Mouse (Mus musculus) heart, postnatal 0 days (tissue): ENCODE results near the gene Tnrc6a. TPM values are rescaled to one million over a fixed set of nuclear protein-coding genes. Genes with fewer than 3 reads are reported as not detected.

Source experiments
- ATAC-seq: fragments of 200-750 bp; cut with Nextera tagmentation; 2 replicates; pipeline ENCODE4 v1.8.0; 2017; ENCODE audit warnings: low read depth, moderate number of reproducible peaks, moderate library complexity; ENCODE audit not compliant: insufficient read depth
- DNase-seq: peaks from one replicate; pipeline ENCODE4 v3.0.0-alpha.2; 2016; ENCODE audit warnings: low spot score
- H3K27ac ChIP-seq: fragments of 300-500 bp; sonication (generic); 2 replicates; pipeline ENCODE4 v1.5.1; 2014; ENCODE audit warnings: low read depth, mild to moderate bottlenecking
- H3K27me3 ChIP-seq: fragments of 300-500 bp; sonication (generic); 2 replicates; pipeline ENCODE4 v1.6.1; 2014; ENCODE audit warnings: low read length, mixed read lengths; ENCODE audit not compliant: control insufficient read depth, insufficient read depth
- H3K36me3 ChIP-seq: fragments of 300-500 bp; sonication (generic); replicated peaks from 2 replicates; pipeline ENCODE4 v1.6.1; 2014; ENCODE audit warnings: low read length, mixed read lengths; ENCODE audit not compliant: control insufficient read depth, insufficient read depth
- H3K4me1 ChIP-seq: fragments of 300-500 bp; sonication (generic); 2 replicates; pipeline ENCODE4 v1.6.1; 2014; ENCODE audit warnings: antibody characterized with exemption; ENCODE audit not compliant: control insufficient read depth, insufficient read depth
- H3K4me2 ChIP-seq: fragments of 300-500 bp; sonication (generic); 2 replicates; pipeline ENCODE4 v1.6.1; 2014; ENCODE audit warnings: low read depth, mild to moderate bottlenecking, low read length, moderate library complexity
- H3K4me3 ChIP-seq: fragments of 300-500 bp; sonication (generic); 2 replicates; pipeline ENCODE4 v1.5.1; 2014; ENCODE audit warnings: low read depth, low read length
- H3K9ac ChIP-seq: fragments of 300-500 bp; sonication (generic); replicated peaks from 2 replicates; pipeline ENCODE4 v1.6.1; 2014; ENCODE audit warnings: low read depth, low read length, mixed read lengths
- H3K9me3 ChIP-seq: fragments of 300-500 bp; sonication (generic); replicated peaks from 2 replicates; pipeline ENCODE4 v1.6.1; 2016; ENCODE audit warnings: low read length; ENCODE audit not compliant: control insufficient read depth
- CTCF ChIP-seq: IDR thresholded peaks from 2 replicates; pipeline ENCODE4 v1.5.1; 2016; ENCODE audit warnings: antibody characterized with exemption, control low read depth, low read depth
- EP300 ChIP-seq: IDR thresholded peaks from 2 replicates; pipeline ENCODE4 v1.6.1; 2016; ENCODE audit warnings: antibody characterized with exemption, low read depth
- WGBS: fragments of 180-500 bp; shearing (Covaris S2); extraction: QIAGEN DNeasy Blood & Tissue Kit; methylation state at CpG from one replicate; pipeline ENCODE4 v1.1.7; 2014; 5-methylcytosine and 5-hydroxymethylcytosine counted together
- polyA plus RNA-seq: library from polyadenylated mRNA; unstranded; fragments of >200 nt; fragmentation: Nextera tagmentation; extraction: Ambion mirVana; gene quantifications from 2 replicates; pipeline ENCODE4 v1.2.1, GENCODE M21; 2015
- total RNA-seq: library from RNA; depleted of rRNA; stranded (reverse); fragments of >200 nt; gene quantifications from 2 replicates; pipeline ENCODE4 v1.2.3, GENCODE M21; 2014; ENCODE audit warnings: low replicate concordance; rRNA removed

Tnrc6a gene
- total RNA-seq: 31.8 and 41.4 TPM in 2 replicates
- 33.6 and 36.9 TPM in 2 replicates for polyA plus RNA-seq

GRCm38 (mm10) chr7:123123665-123124298, at the start of gene Tnrc6a:
Tnrc6a (plus strand) TSS chr7:123123885.
- peak; percentile 69; the same call in 1 of the 2 replicates for TF ChIP-seq EP300
- no peak for TF ChIP-seq CTCF
- H3K4me1 ChIP-seq: peaks cover 29% of the 10 kb centered on the region
- peaks cover 7% of the 10 kb centered on the region for H3K36me3 ChIP-seq
- H3K9ac ChIP-seq: peak within 1 kb of the TSS; percentile 98
- peak; percentile 90 for DNase-seq
- WGBS: under 1% methylated on average over 49 of the region's 55 CpGs
- H3K9me3 ChIP-seq: no peaks in the 10 kb centered on the region
- H3K27me3 ChIP-seq: no peaks in the 10 kb centered on the region
- ATAC-seq: peak; percentile 96
- H3K4me3 ChIP-seq: peak within 1 kb of the TSS; percentile 91
- peak within 1 kb of the TSS; percentile 77 for H3K4me2 ChIP-seq
- H3K27ac ChIP-seq: peak within 1 kb of the TSS; percentile 98

GRCm38 (mm10) chr7:123082236-123082635, 41.4 kb upstream of the Tnrc6a start:
- Histone ChIP-seq H3K27ac (no peak overlapping the region), H3K9ac (no peak overlapping the region), H3K4me3 (no peak overlapping the region), H3K9me3 (no peaks in the 10 kb centered on the region), H3K27me3 (no peaks in the 10 kb centered on the region), H3K4me1 (peaks cover 8% of the 10 kb centered on the region; the same call in 1 of the 2 replicates), H3K36me3 (no peaks in the 10 kb centered on the region), H3K4me2 (no peak overlapping the region)
- 66% methylated on average over 4 of the region's 4 CpGs for WGBS
- DNase-seq (no peak), ATAC-seq (no peak)
- TF ChIP-seq CTCF (no peak), EP300 (no peak)

GRCm38 (mm10) chr7:123083441-123084123, 40.1 kb upstream of the Tnrc6a start:
- no peak overlapping the region for H3K4me2 ChIP-seq
- ATAC-seq: no peak
- 30% methylated on average over 12 of the region's 12 CpGs for WGBS

GRCm38 (mm10) chr7:123084180-123084691, 39.4 kb upstream of the Tnrc6a start:
- H3K27me3 ChIP-seq: no peaks in the 10 kb centered on the region
- DNase-seq (peak; percentile 71), ATAC-seq (peak; percentile 80)
- no peak overlapping the region for H3K4me3 ChIP-seq
- H3K36me3 ChIP-seq: no peaks in the 10 kb centered on the region
- no peak overlapping the region for H3K27ac ChIP-seq
- TF ChIP-seq CTCF: no peak
- TF ChIP-seq EP300: no peak
- peaks cover 8% of the 10 kb centered on the region; the same call in 1 of the 2 replicates for H3K4me1 ChIP-seq
- H3K4me2 ChIP-seq: peak overlapping the region; percentile 20; the same call in 1 of the 2 replicates
- H3K9me3 ChIP-seq: no peaks in the 10 kb centered on the region
- WGBS: 2% methylated on average over 7 of the region's 7 CpGs
- no peak overlapping the region for H3K9ac ChIP-seq

More at GRCm38 (mm10) chr7:123083441-123084123, 40.1 kb upstream of the Tnrc6a start:
- H3K4me1 ChIP-seq: peaks cover 8% of the 10 kb centered on the region; the same call in 1 of the 2 replicates
- no peak overlapping the region for H3K4me3 ChIP-seq
- no peak for DNase-seq
- no peak overlapping the region for H3K9ac ChIP-seq
- no peaks in the 10 kb centered on the region for H3K27me3 ChIP-seq
- H3K9me3 ChIP-seq: no peaks in the 10 kb centered on the region
- no peaks in the 10 kb centered on the region for H3K36me3 ChIP-seq
- TF ChIP-seq CTCF (no peak), EP300 (no peak)
- H3K27ac ChIP-seq: no peak overlapping the region

GRCm38 (mm10) chr7:123084708-123085107, 39.0 kb upstream of the Tnrc6a start:
- DNase-seq: no peak
- TF ChIP-seq CTCF (no peak), EP300 (no peak)
- Histone ChIP-seq H3K27me3 (no peaks in the 10 kb centered on the region), H3K9ac (no peak overlapping the region), H3K9me3 (no peaks in the 10 kb centered on the region), H3K36me3 (no peaks in the 10 kb centered on the region), H3K4me2 (peak overlapping the region; percentile 20; the same call in 1 of the 2 replicates), H3K4me3 (no peak overlapping the region), H3K27ac (no peak overlapping the region), H3K4me1 (peaks cover 8% of the 10 kb centered on the region; the same call in 1 of the 2 replicates)
- WGBS: 26% methylated on average over 13 of the region's 13 CpGs
- ATAC-seq: no peak
